Mouse (Mus musculus): ENCODE measurements around the gene Twsg1.

DNA sequence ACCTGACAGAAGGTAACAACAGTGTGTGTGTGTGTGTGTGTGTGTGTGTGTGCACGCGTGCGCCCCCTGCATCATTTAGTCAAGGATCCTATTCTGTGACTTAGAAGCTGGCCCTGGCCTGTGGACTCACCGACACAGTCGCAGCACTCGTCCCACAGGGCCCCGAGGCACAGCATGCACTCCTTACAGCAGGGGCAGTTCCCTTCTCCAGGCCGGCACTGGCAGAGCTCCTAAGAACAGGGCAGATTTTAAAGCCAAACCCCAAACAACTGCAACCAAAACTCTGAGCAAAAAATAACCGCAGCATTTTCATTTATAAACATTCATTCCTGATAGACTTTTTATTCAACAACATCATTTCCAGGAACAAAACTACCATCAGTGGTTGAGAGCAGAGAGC lies 13.4 kb downstream of the Twsg1 start:
- TF ChIP-seq CTCF (conservative IDR thresholded peaks at IDR 0.05; ENCODE audit: insufficient read depth, insufficient read length, low read depth, low read length) = no peak
- TF ChIP-seq POLR2A (IDR thresholded peaks at IDR 0.05; ENCODE audit: low read depth, low read length) = no peak

Data from kidney, adult 2 months (tissue).